Mouse (Mus musculus) common myeloid progenitor, adult 5-6 weeks (primary cell): ENCODE results near the gene Mark3. TPM values are rescaled to one million over a fixed set of nuclear protein-coding genes. Genes with fewer than 3 reads are reported as not detected.

ENCODE experiments used
- ATAC-seq: replicated peaks from 2 replicates; pipeline ENCODE4 v1.8.0; 2016; ENCODE audit warnings: low read depth, mild to moderate bottlenecking, moderate TSS enrichment, inconsistent platforms; ENCODE audit not compliant: poor library complexity, severe bottlenecking
- total RNA-seq: library from RNA; stranded (forward); fragments of 200-1000, 187-1606 nt; gene quantifications from 2 replicates; pipeline ENCODE4 v1.2.3, GENCODE M21; 2017

Mark3 gene
- total RNA-seq, 1 experiment from 2014 or later, result 76.4 TPM

DNA sequence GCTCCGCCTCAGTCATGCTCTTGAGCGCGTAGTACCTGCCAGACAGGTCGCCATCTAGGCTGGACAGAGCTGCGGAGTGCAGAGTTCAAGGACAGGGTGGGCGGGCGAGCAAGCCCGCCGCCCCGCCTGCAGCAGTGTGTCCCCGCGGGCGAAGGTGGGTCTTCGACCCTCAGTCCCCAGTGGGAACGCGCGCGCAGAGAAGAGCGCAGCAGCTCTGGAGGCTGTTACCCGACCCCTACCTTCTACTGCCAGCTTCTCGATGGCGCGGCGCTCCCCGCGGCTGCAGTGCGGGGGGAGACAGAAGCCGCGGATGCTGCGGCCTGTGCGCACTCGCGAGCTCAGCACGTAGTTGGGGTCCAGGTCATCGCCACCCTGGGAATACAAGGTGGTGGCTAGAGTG is 96.7 kb downstream of the Mark3 start:
- ATAC-seq, result no peak

DNA sequence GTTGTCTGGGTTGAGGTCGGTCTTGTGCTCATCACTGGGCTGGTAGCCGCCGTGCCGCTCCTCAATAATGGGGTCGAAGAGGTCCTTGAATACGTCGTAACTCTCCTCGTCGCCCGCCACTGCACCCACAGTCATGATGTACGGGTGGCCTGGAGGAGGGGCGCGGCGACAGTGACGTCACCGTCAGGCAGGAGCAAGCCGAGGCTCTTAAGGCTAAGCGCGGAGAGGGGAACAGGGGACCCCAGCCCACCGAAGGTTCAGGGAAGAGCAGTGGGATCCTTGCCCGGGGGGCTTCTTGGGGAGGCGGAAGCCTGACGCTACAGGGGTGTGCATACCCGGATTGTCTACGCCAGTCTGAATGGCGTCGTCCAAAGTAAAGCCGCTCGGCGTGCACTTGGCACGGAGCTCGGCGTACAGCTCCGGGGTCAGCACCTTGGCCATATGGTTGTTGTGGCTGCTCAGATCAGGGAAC is 97.1 kb downstream of the Mark3 start:
- ATAC-seq, result no peak

DNA sequence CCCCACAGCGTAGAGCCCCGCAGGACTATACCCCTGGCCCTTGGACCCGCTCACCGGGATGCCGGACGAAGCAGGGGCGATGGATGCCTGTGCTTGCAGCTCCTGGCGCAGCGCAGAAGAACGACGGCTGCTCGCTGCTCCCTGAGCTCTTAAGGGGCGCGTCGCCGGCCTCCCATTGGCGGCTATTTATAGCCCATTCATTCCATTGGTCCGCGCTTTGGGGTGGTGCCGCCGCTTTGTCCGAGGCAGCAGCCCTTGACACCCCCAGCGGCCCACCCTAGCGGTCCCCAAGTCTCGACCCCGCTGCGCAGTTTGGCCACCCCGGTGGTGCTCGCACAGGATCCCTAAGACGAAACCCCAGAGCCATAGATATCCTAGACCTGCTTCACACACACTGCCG is 97.9 kb downstream of the Mark3 start, which contains the start of gene Ckb:
Gene Ckb (minus strand): TSS at position 163 of the 400 bp plus-strand sequence.
- no peak; the same call in 1 of the 2 replicates for ATAC-seq

DNA sequence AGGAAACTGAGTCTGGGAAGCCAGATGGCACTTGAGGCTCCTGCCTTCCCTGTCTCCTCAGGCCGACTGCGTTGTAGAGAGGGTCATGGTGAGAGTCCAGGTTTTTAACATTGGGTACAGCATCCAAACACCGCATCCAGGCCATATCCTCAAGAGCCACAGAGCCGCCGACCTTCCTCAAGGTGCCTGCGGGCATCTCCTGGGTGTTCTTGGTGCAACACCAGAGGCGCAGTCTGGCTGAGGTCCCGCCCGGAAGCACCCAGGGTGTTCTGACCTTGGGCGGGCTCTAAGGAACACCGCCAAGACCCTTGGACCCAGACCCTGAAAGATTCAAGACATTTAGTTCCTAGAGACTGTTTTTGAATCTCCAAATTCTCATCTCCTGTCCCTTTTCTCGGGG is 98.3 kb downstream of the Mark3 start:
- no peak for ATAC-seq

DNA sequence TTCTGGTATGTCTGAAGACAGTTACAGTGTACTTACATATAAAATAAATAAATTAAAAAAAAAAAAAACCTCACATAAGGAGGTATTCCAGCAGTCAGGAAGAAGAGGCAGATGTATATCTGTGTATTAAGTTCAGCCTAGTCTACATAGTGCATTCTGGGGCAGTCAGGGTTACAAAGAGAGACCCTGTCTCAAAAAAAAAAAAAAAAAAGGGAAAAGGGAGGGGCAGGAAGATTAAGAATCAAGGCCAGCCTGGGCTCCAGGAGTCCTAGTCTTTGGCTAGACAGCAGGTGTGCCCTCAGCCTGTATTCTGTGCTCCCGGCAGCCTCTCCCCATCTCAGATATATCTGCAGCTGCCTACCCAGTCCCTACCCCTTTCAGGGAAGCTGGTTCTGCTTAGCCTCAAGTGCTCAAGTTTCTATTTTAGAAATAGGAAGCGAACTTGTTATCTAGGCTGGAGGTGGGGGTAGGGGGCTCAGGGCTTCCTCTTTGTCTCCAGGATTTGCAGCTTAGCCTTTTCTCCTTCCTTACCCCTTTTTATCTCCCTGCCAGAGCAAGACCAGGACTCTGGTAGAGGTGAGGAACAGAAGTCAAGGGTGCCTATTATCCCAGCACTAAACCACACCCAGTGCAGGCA is 100.6 kb downstream of the Mark3 start:
- ATAC-seq, result peak; percentile 23

DNA sequence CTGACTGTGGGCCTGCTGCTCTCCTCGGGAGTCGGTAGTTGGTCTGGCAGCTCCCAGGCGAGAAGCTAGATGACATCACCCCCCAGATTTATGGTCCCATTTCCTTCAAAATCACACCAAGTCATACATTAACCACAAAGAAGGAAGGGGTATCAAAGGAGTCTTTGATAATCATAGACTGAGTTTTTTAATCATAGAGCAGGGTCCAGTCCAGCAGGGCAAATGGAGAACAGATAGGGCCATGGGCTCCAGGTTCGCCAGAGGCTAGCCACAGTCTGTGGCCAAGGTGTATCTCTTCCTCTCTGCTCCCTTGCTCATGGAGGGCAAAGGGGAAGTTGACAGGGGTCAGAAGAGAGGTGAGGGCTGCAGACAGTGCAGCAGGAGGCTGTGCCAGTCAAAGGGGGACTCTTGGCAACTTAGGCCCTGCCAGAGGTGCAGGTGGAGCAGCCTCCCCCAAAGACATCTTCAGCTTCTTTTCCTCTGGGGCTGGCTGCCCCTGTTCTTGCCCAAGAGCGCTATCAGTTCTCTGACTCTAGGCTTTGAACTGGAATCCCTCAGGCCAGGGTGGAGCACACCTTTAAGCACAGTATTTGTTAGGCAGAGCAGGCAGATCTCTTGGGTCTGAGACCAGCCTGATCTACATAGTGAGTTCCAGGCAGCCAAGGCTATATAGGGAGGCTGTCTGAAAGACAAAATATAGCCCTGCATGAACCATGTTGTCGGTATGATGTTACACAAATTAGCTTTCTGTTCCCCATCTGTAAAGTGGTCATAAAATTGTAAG is 101.7 kb downstream of the Mark3 start:
- ATAC-seq, result no peak

DNA sequence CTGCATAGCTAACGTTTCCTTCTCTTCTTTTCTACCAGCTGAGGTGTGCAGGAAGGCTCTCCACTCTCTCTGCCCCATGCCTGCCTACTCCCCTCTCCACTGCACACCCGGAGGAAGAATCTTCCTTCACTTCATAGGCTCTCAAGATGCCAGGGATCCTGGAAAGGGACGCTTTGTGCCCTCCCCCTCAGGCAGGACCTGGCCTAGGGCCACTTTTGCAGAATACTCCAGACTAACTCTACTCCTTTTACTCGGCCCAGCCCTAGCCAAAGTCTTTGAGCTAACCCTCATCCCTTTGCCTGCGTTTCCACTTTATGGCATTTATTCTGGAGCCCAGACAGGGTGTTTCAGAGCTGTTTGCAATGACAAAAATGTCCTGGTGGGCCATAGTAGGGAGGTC is 103.1 kb downstream of the Mark3 start:
- no peak for ATAC-seq

DNA sequence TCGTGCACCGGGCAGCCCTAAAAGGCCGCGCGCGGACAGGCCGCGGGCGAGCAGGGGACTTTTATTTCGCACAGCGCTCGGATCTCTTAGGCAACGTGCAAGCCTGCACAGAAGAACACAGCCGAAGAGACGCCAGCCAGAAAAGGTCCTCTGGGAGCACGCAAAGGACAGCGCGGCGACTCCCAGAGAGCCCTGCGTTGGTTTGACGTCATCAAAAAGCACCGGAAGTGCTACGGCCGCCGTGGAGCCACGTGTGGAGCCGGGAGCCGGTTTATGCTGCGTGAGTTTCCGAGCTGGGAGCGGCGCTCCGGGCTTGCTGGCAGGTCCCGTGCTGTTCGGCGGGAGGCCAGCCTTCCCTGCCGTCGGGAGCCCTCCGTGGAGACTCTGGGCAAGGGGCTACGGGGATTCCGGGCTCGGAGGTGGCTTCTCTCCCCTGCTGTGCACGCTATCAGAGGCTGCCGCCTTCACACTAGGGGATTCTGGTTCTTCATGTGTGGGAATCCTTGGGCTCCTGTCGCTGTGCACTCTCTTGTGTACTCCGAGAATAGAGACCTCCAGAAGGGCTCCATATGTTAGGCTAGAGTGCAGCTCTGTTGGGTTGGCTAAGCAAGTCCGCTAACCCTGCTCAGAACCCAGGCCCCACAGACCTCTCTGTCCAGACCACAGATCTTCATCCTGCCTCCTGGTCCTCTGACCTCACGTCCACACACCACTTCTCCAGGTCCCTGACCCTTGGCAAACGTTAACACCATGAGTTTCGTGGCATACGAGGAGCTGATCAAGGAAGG is 103.8 kb downstream of the Mark3 start, which contains the start of gene Trmt61a:
Gene Trmt61a (plus strand): TSS at position 224 of the 788 bp plus-strand sequence.
- peak; percentile 80 for ATAC-seq

DNA sequence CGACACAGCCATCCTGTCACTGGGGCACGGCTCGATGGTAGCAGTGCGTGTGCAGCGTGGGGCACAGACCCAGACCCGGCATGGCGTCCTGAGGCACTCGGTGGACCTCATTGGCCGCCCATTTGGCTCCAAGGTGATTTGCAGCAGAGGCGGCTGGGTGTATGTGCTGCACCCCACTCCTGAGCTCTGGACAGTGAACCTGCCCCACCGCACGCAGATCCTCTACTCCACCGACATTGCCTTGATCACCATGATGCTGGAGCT is 104.3 kb downstream of the Mark3 start:
- no peak for ATAC-seq

DNA sequence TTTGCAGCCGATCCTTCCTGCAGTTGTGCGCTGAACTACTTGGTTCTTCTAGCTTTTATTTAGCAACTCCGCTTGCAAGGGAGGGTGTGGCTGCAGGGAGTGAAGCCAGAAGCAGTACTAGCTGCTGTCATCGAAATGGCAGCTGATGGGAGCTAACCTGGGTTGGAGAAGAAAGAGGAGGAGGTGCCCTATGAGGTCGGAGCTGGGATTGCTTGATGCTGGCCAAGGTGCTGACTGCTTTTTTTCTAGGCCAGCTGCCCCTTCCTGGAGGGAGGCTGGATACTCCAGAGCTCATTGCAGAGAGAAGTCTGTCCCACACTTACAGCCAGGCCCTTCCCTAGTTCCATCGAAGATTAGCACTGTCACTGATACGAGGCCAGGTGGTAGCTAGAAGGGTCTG is 104.7 kb downstream of the Mark3 start:
- ATAC-seq, result no peak

DNA sequence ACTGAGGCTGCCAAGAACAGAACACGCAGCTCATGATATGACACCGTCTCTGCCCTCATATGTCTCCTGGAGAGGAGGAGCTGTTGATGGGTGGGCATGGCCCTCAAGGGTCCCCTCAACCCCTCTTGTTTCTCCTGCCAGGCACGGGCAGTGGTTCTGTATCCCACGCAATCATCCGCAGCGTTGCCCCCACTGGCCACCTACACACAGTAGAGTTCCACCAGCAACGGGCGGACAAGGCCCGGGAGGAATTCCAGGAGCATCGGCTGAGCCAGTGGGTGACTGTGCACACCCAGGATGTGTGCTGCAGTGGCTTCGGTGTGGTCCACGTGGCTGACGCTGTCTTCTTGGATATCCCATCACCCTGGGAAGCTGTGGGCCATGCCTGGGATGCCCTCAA is 106.3 kb downstream of the Mark3 start:
- no peak for ATAC-seq

DNA sequence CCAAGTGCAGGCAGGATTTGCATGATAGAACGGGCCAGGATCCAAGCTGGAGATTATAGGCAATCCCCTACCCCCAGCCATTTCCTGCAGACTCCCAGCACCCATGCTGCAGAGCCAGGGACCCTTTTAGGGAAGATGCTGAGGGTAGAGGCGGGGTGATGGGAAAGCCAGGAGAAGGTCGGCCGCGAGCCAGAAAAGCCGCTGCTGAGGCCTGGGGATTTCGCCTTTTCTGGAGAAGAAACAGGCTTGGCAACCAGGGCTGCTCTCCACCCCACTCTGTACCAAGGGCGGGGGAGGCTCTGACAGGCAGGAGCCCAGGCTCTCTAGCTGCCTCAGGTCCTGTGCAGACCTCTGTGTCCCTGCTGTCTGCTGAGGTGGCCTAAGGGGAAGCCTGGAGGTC is 107.0 kb downstream of the Mark3 start:
- ATAC-seq, result no peak

DNA sequence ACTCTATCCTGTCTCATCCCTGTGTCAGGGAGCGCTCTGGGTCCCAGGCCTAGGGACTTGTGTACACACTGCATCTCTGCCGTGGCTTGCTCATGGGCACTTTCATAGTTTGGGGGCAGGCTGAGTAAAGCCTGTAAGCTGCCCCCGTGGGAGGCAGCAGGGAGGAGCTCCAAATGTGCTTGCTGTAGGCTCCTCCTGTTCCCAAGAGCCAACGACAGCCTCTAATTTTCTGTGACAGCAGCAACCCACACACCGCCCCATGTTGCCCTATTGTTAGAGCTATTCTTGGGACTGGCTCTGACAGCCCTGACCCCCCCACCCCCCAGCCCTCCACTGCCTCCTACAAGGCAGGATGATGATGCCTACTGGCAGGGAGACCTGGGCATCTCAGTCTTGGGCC is 107.7 kb downstream of the Mark3 start:
- no peak for ATAC-seq

DNA sequence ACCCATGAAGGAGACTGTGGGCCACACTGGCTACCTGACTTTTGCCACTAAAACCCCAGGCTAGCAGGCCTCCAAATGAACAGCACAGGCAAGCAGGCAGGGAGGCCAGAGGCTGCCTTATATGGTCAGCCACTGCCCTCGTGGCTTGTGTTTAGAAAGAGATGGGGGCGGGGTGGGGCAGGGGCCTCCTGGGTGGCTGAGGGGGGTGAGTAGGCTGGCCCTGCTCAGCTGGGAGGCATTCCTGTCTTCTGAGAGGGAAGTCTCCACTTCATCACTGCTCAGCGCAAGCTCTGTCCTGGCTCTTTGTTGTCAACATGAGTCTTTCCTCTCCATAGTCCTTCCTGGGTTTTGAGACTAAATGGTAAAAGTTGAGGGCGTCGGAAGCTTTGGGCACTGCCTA is 108.5 kb downstream of the Mark3 start:
- no peak for ATAC-seq

DNA sequence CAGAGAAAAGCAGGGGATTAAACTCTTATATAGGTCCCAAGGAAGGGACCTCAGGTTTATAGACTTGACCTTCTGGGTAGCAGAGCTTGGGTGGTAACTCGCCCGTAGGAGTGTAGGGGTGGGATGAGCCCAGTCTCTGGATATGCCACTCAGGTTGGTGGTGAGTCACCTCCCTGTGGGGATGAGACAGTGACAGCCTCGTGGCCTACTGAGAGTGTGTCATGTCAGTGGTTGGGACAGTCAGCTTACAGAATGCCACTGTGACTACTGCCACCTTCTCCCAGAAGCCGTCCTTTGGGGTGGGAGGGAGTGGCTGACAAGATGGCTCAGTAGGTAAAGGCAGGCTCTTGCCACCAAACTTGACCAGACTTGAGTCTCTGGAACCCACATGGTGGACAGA is 112.1 kb downstream of the Mark3 start:
- ATAC-seq, result no peak

DNA sequence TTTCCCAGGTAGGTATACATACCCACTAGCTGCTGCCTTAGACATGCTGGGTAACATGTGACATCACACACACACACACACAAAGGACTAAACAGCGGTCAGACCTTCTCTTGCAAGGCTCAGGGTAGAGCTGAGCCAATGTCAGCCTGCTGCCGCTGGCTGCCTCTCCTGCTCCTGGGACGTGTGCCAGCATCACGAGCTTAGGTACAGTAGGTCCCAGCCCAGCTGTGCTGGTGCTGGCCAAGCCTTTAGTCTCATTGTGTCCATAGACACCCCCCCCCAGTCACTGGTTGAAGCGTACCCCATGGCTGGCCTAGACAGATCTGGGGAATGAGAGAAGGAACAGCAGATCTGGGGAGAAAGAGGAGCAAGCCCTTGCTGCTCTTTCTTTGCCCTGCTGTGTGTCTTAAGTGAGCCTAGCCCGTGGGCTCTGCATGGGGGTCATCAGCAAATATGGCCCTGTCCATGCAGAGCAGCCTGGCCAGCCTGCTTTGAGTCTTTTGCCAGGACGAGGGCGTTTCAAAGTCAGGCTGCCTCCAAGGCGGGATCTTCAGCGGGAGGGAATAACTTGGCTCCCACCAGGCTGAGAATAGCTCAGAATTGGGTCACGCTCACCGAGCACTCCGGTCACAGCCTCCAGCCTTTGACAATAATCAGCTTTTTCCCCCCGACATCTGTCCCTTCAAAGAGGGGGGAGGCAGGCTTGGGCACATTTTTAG is 113.2 kb downstream of the Mark3 start:
- no peak for ATAC-seq

DNA sequence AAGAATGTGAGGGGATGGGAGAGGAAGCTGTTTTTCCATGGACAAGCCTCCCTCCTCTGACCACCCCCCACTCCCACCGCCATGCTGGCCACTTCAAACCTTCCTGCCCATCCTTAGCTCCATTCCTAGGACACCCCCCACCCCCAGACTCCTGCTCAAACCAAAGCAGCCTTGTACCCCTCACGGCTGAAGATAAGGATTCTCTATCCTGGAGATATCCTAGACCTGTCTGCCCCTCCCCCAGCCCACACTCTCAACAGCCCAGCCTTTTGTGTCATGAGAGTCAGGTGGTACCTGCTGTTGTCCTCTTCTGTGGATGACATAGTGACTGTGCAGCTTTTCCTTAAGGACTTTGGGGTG is 113.7 kb downstream of the Mark3 start:
- ATAC-seq, result no peak

DNA sequence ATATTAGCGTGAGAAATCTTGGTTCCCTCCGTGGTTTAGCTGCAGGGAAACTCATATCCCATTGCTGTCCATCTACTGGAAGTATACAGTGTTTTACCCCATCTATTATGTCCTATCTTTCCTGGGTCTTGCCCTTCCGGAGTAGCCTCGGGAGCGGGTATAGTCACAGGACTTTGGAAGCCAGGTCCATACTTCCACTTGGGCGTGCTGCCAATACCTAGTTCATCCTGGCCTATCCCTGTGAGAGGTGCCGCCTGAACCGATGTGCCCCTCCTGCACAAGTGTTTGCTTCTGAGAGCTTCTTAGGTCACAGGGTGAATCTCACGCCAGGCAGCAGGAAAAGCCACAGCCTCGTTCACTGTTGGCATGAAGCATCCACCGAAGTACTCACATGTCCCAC is 115.1 kb downstream of the Mark3 start:
- no peak for ATAC-seq

DNA sequence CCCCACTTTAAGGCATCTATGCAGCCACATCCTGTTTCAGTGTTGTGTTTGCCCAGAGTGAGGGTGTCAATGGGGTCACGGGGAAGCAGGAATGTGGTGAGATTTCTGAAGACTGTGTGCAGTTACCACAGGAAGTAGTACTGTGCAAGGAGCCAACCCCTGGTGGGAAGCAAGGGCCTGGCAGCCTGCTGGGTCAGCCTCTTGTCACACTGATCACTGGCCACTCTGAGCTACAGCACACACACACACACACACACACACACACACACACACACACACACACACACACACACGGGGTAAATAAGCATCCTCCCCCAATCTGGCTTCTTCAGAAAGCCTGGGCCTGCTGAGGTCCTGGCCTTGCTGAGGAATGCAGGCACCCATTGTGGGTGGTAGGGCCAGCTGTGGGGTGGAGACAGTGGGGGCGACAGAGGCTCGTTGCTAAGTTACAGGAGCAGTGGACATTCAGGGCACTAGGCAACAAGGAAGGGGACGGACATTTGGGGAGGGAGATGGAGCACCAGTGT is 117.1 kb downstream of the Mark3 start:
- ATAC-seq, result peak; percentile 84

DNA sequence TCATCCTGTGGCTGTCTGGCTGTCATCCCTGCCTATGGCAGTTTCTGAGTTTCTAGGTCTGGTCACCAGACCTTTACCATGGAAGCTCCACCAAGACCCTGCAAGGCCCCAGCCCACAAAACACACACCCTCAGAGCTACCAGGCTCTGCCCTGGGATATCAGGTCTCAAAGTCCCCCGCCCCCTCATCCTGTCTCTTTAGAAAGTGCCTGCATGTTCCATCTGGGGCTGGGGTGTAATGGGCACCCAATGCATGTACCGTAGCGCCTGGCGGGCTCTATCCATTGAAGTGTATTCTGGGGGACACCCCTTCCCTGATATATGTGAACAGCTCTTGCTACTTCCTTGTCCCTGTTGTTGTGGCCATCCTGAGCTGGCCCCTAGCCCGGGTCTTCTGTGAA is 118.6 kb downstream of the Mark3 start:
- ATAC-seq, result no peak
